Comparison of ENCODE assay signal across 7 mouse cellular contexts in genomic region chr6:28955581-28955980, GRCm38 (mm10).
DNase-seq lines count a peak whose midpoint lies in the region; ATAC-seq and TF ChIP-seq lines count a peak whose summit lies in the region.

No protein-coding gene starts in this region.

- no peaks in the 10 kb centered on the region for H3K36me3 ChIP-seq in midbrain, embryonic 12.5 days
- no peaks in the 10 kb centered on the region for H3K36me3 ChIP-seq in midbrain, embryonic 16.5 days (ENCODE audit: control insufficient read depth, insufficient read depth, low read length)

- no peaks in the 10 kb centered on the region for H3K27me3 ChIP-seq in midbrain, embryonic 12.5 days
- no peaks in the 10 kb centered on the region for H3K27me3 ChIP-seq in midbrain, embryonic 16.5 days (ENCODE audit: control insufficient read depth, insufficient read depth, low read depth, low read length)

- ATAC-seq in midbrain, embryonic 12.5 days (ENCODE audit: low FRiP score, low read depth) = peak; percentile 23; the same call in 1 of the 2 replicates
- no peak for ATAC-seq in midbrain, embryonic 16.5 days

- H3K4me1 ChIP-seq in midbrain, embryonic 12.5 days = 0 out of 2 replicates have a peak, but pooled peaks cover 7% of the 10 kb centered on the region
- H3K4me1 ChIP-seq in midbrain, embryonic 16.5 days (ENCODE audit: control insufficient read depth, insufficient read depth, low read length) = no peaks in the 10 kb centered on the region
- no peaks in the 10 kb centered on the region for H3K4me1 ChIP-seq in lung, adult 2 months (ENCODE audit: control insufficient read depth, insufficient read depth, low read length)

- TF ChIP-seq POLR2A in lung, adult 2 months (IDR thresholded peaks at IDR 0.05; ENCODE audit: borderline replicate concordance, extremely low read depth, low read depth, low read length) = no peak

- H3K9me3 ChIP-seq in midbrain, embryonic 12.5 days = no peaks in the 10 kb centered on the region
- no peaks in the 10 kb centered on the region for H3K9me3 ChIP-seq in midbrain, embryonic 16.5 days (replicated peaks; ENCODE audit: control insufficient read depth, low read length, poor library complexity, severe bottlenecking)

- peak; percentile 65 for TF ChIP-seq CTCF in lung, adult 2 months (IDR thresholded peaks at IDR 0.05; ENCODE audit: insufficient read depth, low read length)

- peak; percentile 83 for DNase-seq in adrenal gland, postnatal 10 days
- peak; percentile 78 to 87 for DNase-seq in cerebellum, postnatal 25 days
- peak; percentile 12 to 58 for DNase-seq in heart, postnatal 36 days
- DNase-seq in lung, adult 2 months = peak; percentile 17
- DNase-seq in right cerebral cortex, postnatal 36 days (ENCODE audit: low spot score in 2 of 2) = peak; percentile 26 to 30

- no peak overlapping the region for H3K4me3 ChIP-seq in midbrain, embryonic 12.5 days
- no peak overlapping the region for H3K4me3 ChIP-seq in midbrain, embryonic 16.5 days (ENCODE audit: low read depth, low read length)
- H3K4me3 ChIP-seq in lung, adult 2 months (replicated peaks; ENCODE audit: extremely low read depth, low read depth, low read length) = no peak overlapping the region

- no peak overlapping the region for H3K4me2 ChIP-seq in midbrain, embryonic 12.5 days (replicated peaks)
- H3K4me2 ChIP-seq in midbrain, embryonic 16.5 days (ENCODE audit: low read length) = no peak overlapping the region

- 15% methylated on average over 11 of the region's 11 CpGs for WGBS in midbrain, embryonic 12.5 days
- WGBS in midbrain, embryonic 16.5 days = 13% methylated on average over 11 of the region's 11 CpGs
- 27% methylated on average over 11 of the region's 11 CpGs for WGBS in lung, adult 2 months

- no peak overlapping the region for H3K9ac ChIP-seq in midbrain, embryonic 12.5 days (replicated peaks)
- H3K9ac ChIP-seq in midbrain, embryonic 16.5 days (ENCODE audit: low read depth, low read length) = no peak overlapping the region

- no peak overlapping the region for H3K27ac ChIP-seq in midbrain, embryonic 12.5 days (replicated peaks)
- no peak overlapping the region for H3K27ac ChIP-seq in midbrain, embryonic 16.5 days (ENCODE audit: low read length)

- intact Hi-C loops in heart, postnatal 36 days (cut with DNase I) = no loop called here

Comparison
In these comparisons a context has a peak if more than half of its experiments do, and no peak if none do; other contexts are left out.
1. DNase-seq: peak in every context shown above with its lines; median percentile 83 in adrenal gland, postnatal 10 days; 82 in cerebellum, postnatal 25 days; 35 in heart, postnatal 36 days; 28 in right cerebral cortex, postnatal 36 days; 17 in lung, adult 2 months.